Mouse (Mus musculus): ENCODE measurements around the gene Rreb1. TPM values are rescaled to one million over a fixed set of nuclear protein-coding genes. Genes with fewer than 3 reads are reported as not detected.

The Rreb1 gene
- 2.4 and 3.0 TPM in 2 replicates for polyA plus RNA-seq (2015; fragmentation: Nextera tagmentation; extraction: Ambion mirVana)

GRCm38 (mm10) chr13:37778147-37778593 is at the start of gene Rreb1:
TSS of gene Rreb1 (plus strand) at chr13:37778400.

GRCm38 (mm10) chr13:37993704-37994404 is 215.7 kb downstream of the Rreb1 start, which contains the start of gene Ssr1:
TSS of gene Ssr1 (minus strand) at chr13:37994217.

Other genes starting within 250 kb of the Rreb1 start
- 53.0 and 59.1 TPM in 2 replicates for gene Ssr1, start 215.8 kb downstream of the Rreb1 start, polyA plus RNA-seq (2015; fragmentation: Nextera tagmentation; extraction: Ambion mirVana)